Mouse (Mus musculus) adrenal gland, adult 18-20 months (tissue): ENCODE measurements around the gene Rabggtb. TPM values are rescaled to one million over a fixed set of nuclear protein-coding genes. Genes with fewer than 3 reads are reported as not detected.

Source experiments
- DNase-seq, 2 experiments: peaks; one replicate each; pipeline ENCODE4 v3.0.0; 2021 to 2022; ENCODE audit warnings: low spot score in 2 of 2
- total RNA-seq, 2 experiments: library from RNA; stranded (reverse); gene quantifications; 1 replicate in 1 of 2; 2 replicates in 1 of 2; pipeline ENCODE4 v1.2.3; 2021

The Rabggtb gene
- total RNA-seq, 2 experiments from 2014 or later = 96.0 to 103 TPM

- no peak for DNase-seq
These were observed 13.5 kb upstream of the Rabggtb start for GRCm38 (mm10) chr3:153926333-153926732.

- DNase-seq = no peak
These were observed 8.5 kb upstream of the Rabggtb start for GRCm38 (mm10) chr3:153921147-153921910.

GRCm38 (mm10) chr3:153917200-153917599 lies 4.4 kb upstream of the Rabggtb start:
- no peak for DNase-seq

GRCm38 (mm10) chr3:153913510-153914243 lies 868 bp upstream of the Rabggtb start:
- peak in 1 of 2 experiments; percentile 22 for DNase-seq

GRCm38 (mm10) chr3:153911882-153912440 lies 848 bp downstream of the Rabggtb start:
- no peak for DNase-seq

GRCm38 (mm10) chr3:153911197-153911881 lies 1.5 kb downstream of the Rabggtb start:
- DNase-seq = no peak

- no peak for DNase-seq
These were observed 2.3 kb downstream of the Rabggtb start for GRCm38 (mm10) chr3:153910489-153910888.

GRCm38 (mm10) chr3:153908919-153909318 lies 3.9 kb downstream of the Rabggtb start:
- DNase-seq = no peak

- no peak for DNase-seq
These were observed 6.5 kb downstream of the Rabggtb start, which contains the start of gene Msh4 for GRCm38 (mm10) chr3:153906136-153906871. Msh4 (minus strand) TSS chr3:153906138.

- DNase-seq = peak in 1 of 2 experiments; percentile 25
These were observed 7.3 kb downstream of the Rabggtb start for GRCm38 (mm10) chr3:153905251-153906135.

- DNase-seq = peak; percentile 31
These were observed 8.2 kb downstream of the Rabggtb start for GRCm38 (mm10) chr3:153904586-153904985.

GRCm38 (mm10) chr3:153902595-153902994 lies 10.2 kb downstream of the Rabggtb start:
- no peak for DNase-seq

- no peak for DNase-seq
These were observed 10.9 kb downstream of the Rabggtb start for GRCm38 (mm10) chr3:153901904-153902303.

GRCm38 (mm10) chr3:153897216-153897615 lies 15.6 kb downstream of the Rabggtb start:
- DNase-seq = no peak

- DNase-seq = no peak
These were observed 17.4 kb downstream of the Rabggtb start for GRCm38 (mm10) chr3:153895454-153895853.

GRCm38 (mm10) chr3:153889188-153889781 lies 23.5 kb downstream of the Rabggtb start:
- no peak for DNase-seq

GRCm38 (mm10) chr3:153888141-153888540 lies 24.7 kb downstream of the Rabggtb start:
- no peak for DNase-seq

- no peak for DNase-seq
These were observed 26.5 kb downstream of the Rabggtb start for GRCm38 (mm10) chr3:153886296-153886695.

- no peak for DNase-seq
These were observed 41.4 kb downstream of the Rabggtb start for GRCm38 (mm10) chr3:153871396-153871795.
